24 mouse cellular contexts compared by ENCODE assay signal in genomic region chr17:56849710-56850109, GRCm38 (mm10). TPM values are rescaled to one million over a fixed set of nuclear protein-coding genes. Genes with fewer than 3 reads are reported as not detected.
"Had no signal": no experiment of that assay in that cellular context is flagged by ENCODE, and none has a peak within 500 bp of the region (broad histone marks: within the 10 kb centered on the region; RNA-seq: fewer than 3 reads in every experiment).

No protein-coding gene starts in this region.

- H3K27me3 ChIP-seq: neural tube, embryonic 13.5 days; neural tube, embryonic 15.5 days; stomach, embryonic 15.5 days had no signal

- H3K4me2 ChIP-seq: neural tube, embryonic 13.5 days; neural tube, embryonic 15.5 days; stomach, embryonic 15.5 days had no signal

- H3K27ac ChIP-seq: neural tube, embryonic 13.5 days; neural tube, embryonic 15.5 days; stomach, embryonic 15.5 days; stomach, postnatal 0 days had no signal

- H3K9me3 ChIP-seq: neural tube, embryonic 13.5 days; neural tube, embryonic 15.5 days; stomach, embryonic 15.5 days had no signal

- H3K4me1 ChIP-seq: neural tube, embryonic 13.5 days; neural tube, embryonic 15.5 days; stomach, embryonic 15.5 days had no signal

- H3K4me3 ChIP-seq: neural tube, embryonic 13.5 days; neural tube, embryonic 15.5 days; stomach, embryonic 15.5 days had no signal

- DNase-seq: retina, postnatal 1 day; right cerebral cortex, adult 18-20 months; right cerebral cortex, postnatal 14 days; right cerebral cortex, postnatal 25 days; right cerebral cortex, postnatal 4 days; spleen, adult 18-20 months; thymus, adult 18-20 months; thymus, adult 2 months; thymus, postnatal 14 days; thymus, postnatal 25 days; thymus, postnatal 36 days; thymus, postnatal 4 days had no signal

- H3K9ac ChIP-seq: neural tube, embryonic 13.5 days; neural tube, embryonic 15.5 days; stomach, embryonic 15.5 days had no signal

- H3K36me3 ChIP-seq: neural tube, embryonic 13.5 days; neural tube, embryonic 15.5 days; stomach, embryonic 15.5 days had no signal

RNA-seq across cellular contexts. Expression of gene Acsbg2, which starts 24.5 kb away (rescaled TPM):
- total RNA-seq: neutrophil, adult 5-6 weeks had no signal
- polyA plus RNA-seq: neural tube, embryonic 13.5 days; neural tube, embryonic 14.5 days; neural tube, embryonic 15.5 days; small intestine, adult 2 months; spleen, adult 2 months; stomach, embryonic 14.5 days; stomach, embryonic 15.5 days; stomach, embryonic 16.5 days; thymus, postnatal 0 days; urinary bladder, adult 2 months had no signal

RNA-seq across cellular contexts. Expression of gene 1700061G19Rik, which starts 25.6 kb away (rescaled TPM):
- total RNA-seq: neutrophil, adult 5-6 weeks had no signal
- polyA plus RNA-seq: small intestine, adult 2 months had no signal
